Mouse (Mus musculus) MEL (cell line): ENCODE measurements around the gene Iqcd. TPM values are rescaled to one million over a fixed set of nuclear protein-coding genes. Genes with fewer than 3 reads are reported as not detected.
A peak's percentile ranks its signal among the peaks of the same experiment; 100 is the strongest.

Source experiments
- DNase-seq: peaks from one replicate; pipeline ENCODE4 v3.0.0; 2011; ENCODE audit warnings: low read depth, low spot score
- H3K27ac ChIP-seq: 2 replicates; pipeline ENCODE4 v1.5.1; 2012; ENCODE audit warnings: low read depth, mild to moderate bottlenecking, control low read depth, low read length, moderate library complexity; ENCODE audit not compliant: control insufficient read depth
- H3K27me3 ChIP-seq, 2 experiments: fragments of 150-350 bp in 1 of 2; sonication (generic) in 1 of 2; 2 replicates each; pipeline ENCODE4 v1.6.1; 2012; ENCODE audit warnings: low read length in 2 of 2, mild to moderate bottlenecking in 2 of 2, improper control_type of control experiment in 1 of 2, moderate library complexity in 1 of 2; ENCODE audit not compliant: insufficient read depth in 2 of 2, control insufficient read depth in 1 of 2
- H3K36me3 ChIP-seq, 2 experiments: 2 replicates each; pipeline ENCODE4 v1.6.1; 2012 to 2014; ENCODE audit warnings: low read length in 2 of 2, improper control_type of control experiment in 1 of 2, inconsistent platforms in 1 of 2, mild to moderate bottlenecking in 1 of 2; ENCODE audit not compliant: insufficient read depth in 2 of 2, control insufficient read depth in 1 of 2
- H3K4me1 ChIP-seq, 2 experiments: fragments of 150-350 bp in 1 of 2; sonication (generic) in 1 of 2; 2 replicates each; pipeline ENCODE4 v1.6.1; 2012; ENCODE audit warnings: low read length in 2 of 2, improper control_type of control experiment in 1 of 2, mild to moderate bottlenecking in 1 of 2; ENCODE audit not compliant: insufficient read depth in 2 of 2, control insufficient read depth in 1 of 2
- H3K4me3 ChIP-seq, 2 experiments: fragments of 150-350 bp in 1 of 2; sonication (generic) in 1 of 2; 2 replicates each; pipeline ENCODE4 v1.5.1; 2012; ENCODE audit warnings: low read depth in 2 of 2, low read length in 2 of 2, mild to moderate bottlenecking in 2 of 2, moderate library complexity in 2 of 2, control low read depth in 1 of 2, improper control_type of control experiment in 1 of 2; ENCODE audit not compliant: control insufficient read depth in 1 of 2, insufficient read depth in 1 of 2
- H3K79me2 ChIP-seq: 2 replicates; pipeline ENCODE4 v1.6.1; 2012; ENCODE audit warnings: mild to moderate bottlenecking, low read length, moderate library complexity; ENCODE audit not compliant: control insufficient read depth, poor library complexity, insufficient read depth
- H3K9ac ChIP-seq: 2 replicates; pipeline ENCODE4 v1.6.1; 2012; ENCODE audit warnings: low read depth, mild to moderate bottlenecking, control low read depth, low read length, moderate library complexity; ENCODE audit not compliant: control insufficient read depth, poor library complexity, severe bottlenecking
- H3K9me3 ChIP-seq: fragments of 150-350 bp; sonication (generic); replicated peaks from 2 replicates; pipeline ENCODE4 v1.6.1; 2012; ENCODE audit warnings: mild to moderate bottlenecking, low read length, improper control_type of control experiment, moderate library complexity; ENCODE audit not compliant: insufficient read depth
- BHLHE40 ChIP-seq: IDR thresholded peaks from 2 replicates; pipeline ENCODE4 v1.6.1; 2012; ENCODE audit warnings: low read depth, mild to moderate bottlenecking, inconsistent platforms, low read length, improper control_type of control experiment, borderline replicate concordance
- CHD1 ChIP-seq: IDR thresholded peaks from 2 replicates; pipeline ENCODE4 v1.6.1; 2012; ENCODE audit warnings: low read depth, mild to moderate bottlenecking, inconsistent platforms, low read length, improper control_type of control experiment
- CHD2 ChIP-seq: IDR thresholded peaks from 2 replicates; pipeline ENCODE4 v1.6.1; 2011; ENCODE audit warnings: low read length, improper control_type of control experiment
- CTCF ChIP-seq, 3 experiments: IDR thresholded peaks in 2 of 3; conservative IDR thresholded peaks in 1 of 3; 2 replicates each; pipeline ENCODE4 v1.5.1; 2011 to 2012; ENCODE audit warnings: low read length in 3 of 3, low read depth in 2 of 3, mild to moderate bottlenecking in 2 of 3, improper control_type of control experiment in 1 of 3, inconsistent platforms in 1 of 3, mixed read lengths in 1 of 3, moderate library complexity in 1 of 3; ENCODE audit not compliant: control insufficient read depth in 1 of 3, insufficient read depth in 1 of 3, poor library complexity in 1 of 3, severe bottlenecking in 1 of 3
- ELF1 ChIP-seq: IDR thresholded peaks from 2 replicates; pipeline ENCODE4 v1.6.1; 2014; ENCODE audit warnings: low read depth, mild to moderate bottlenecking, inconsistent platforms, low read length, improper control_type of control experiment, moderate library complexity
- ETS1 ChIP-seq: IDR thresholded peaks from 2 replicates; pipeline ENCODE4 v1.6.1; 2012; ENCODE audit warnings: low read depth, mild to moderate bottlenecking, inconsistent platforms, low read length, improper control_type of control experiment, moderate library complexity
- GATA1 ChIP-seq: IDR thresholded peaks from 2 replicates; pipeline ENCODE4 v1.6.1; 2011; ENCODE audit warnings: low read depth, low read length, improper control_type of control experiment
- HCFC1 ChIP-seq: IDR thresholded peaks from 2 replicates; pipeline ENCODE4 v1.6.1; 2012; ENCODE audit warnings: low read depth, mild to moderate bottlenecking, inconsistent platforms, low read length, improper control_type of control experiment, moderate library complexity
- JUND ChIP-seq: IDR thresholded peaks from 2 replicates; pipeline ENCODE4 v1.6.1; 2011; ENCODE audit warnings: low read depth, mild to moderate bottlenecking, improper control_type of control experiment, low read length
- KAT2A ChIP-seq: conservative IDR thresholded peaks from 2 replicates; pipeline ENCODE4 v1.6.1; 2012; ENCODE audit warnings: low read depth, low read length, improper control_type of control experiment, inconsistent platforms
- MAZ ChIP-seq: IDR thresholded peaks from 2 replicates; pipeline ENCODE4 v1.6.1; 2012; ENCODE audit warnings: low read depth, mild to moderate bottlenecking, inconsistent platforms, low read length, improper control_type of control experiment
- MEF2A ChIP-seq: IDR thresholded peaks from 2 replicates; pipeline ENCODE4 v1.6.1; 2014; ENCODE audit warnings: low read depth, mild to moderate bottlenecking, inconsistent platforms, low read length, improper control_type of control experiment; ENCODE audit not compliant: poor library complexity, insufficient replicate concordance, severe bottlenecking; ENCODE audit errors: extremely low read depth
- MXI1 ChIP-seq: IDR thresholded peaks from 2 replicates; pipeline ENCODE4 v1.6.1; 2011; ENCODE audit warnings: mild to moderate bottlenecking, low read depth, low read length, improper control_type of control experiment
- MYB ChIP-seq: IDR thresholded peaks from 2 replicates; pipeline ENCODE4 v1.6.1; 2011; ENCODE audit warnings: mild to moderate bottlenecking, low read depth, low read length, improper control_type of control experiment
- MYC ChIP-seq: IDR thresholded peaks from 2 replicates; pipeline ENCODE4 v1.6.1; 2011; ENCODE audit warnings: low read depth, mild to moderate bottlenecking, low read length, improper control_type of control experiment, moderate library complexity
- NRF1 ChIP-seq: IDR thresholded peaks from 2 replicates; pipeline ENCODE4 v1.6.1; 2014; ENCODE audit warnings: low read depth, mild to moderate bottlenecking, inconsistent platforms, low read length, improper control_type of control experiment, moderate library complexity; ENCODE audit not compliant: poor library complexity, insufficient read depth, severe bottlenecking
- POLR2A ChIP-seq, 2 experiments: IDR thresholded peaks; 2 replicates each; pipeline ENCODE4 v1.6.1; 2011 to 2012; ENCODE audit warnings: low read length in 2 of 2, mild to moderate bottlenecking in 2 of 2, control low read depth in 1 of 2, improper control_type of control experiment in 1 of 2, low read depth in 1 of 2, moderate library complexity in 1 of 2; ENCODE audit not compliant: control insufficient read depth in 1 of 2, insufficient read depth in 1 of 2, poor library complexity in 1 of 2
- POLR2AphosphoS2 ChIP-seq: IDR thresholded peaks from 2 replicates; pipeline ENCODE4 v1.6.1; 2011; ENCODE audit warnings: low read length, improper control_type of control experiment
- POLR2AphosphoS5 ChIP-seq: IDR thresholded peaks from 2 replicates; pipeline ENCODE4 v1.6.1; 2012; ENCODE audit warnings: low read depth, borderline replicate concordance, mild to moderate bottlenecking, inconsistent platforms, low read length, moderate library complexity, mixed read lengths
- RAD21 ChIP-seq: IDR thresholded peaks from 2 replicates; pipeline ENCODE4 v1.6.1; 2011; ENCODE audit warnings: mild to moderate bottlenecking, low read depth, low read length, improper control_type of control experiment
- SIN3A ChIP-seq: IDR thresholded peaks from 2 replicates; pipeline ENCODE4 v1.6.1; 2012; ENCODE audit warnings: low read length, improper control_type of control experiment, inconsistent platforms
- SMC3 ChIP-seq: IDR thresholded peaks from 2 replicates; pipeline ENCODE4 v1.6.1; 2011; ENCODE audit warnings: low read depth, low read length, improper control_type of control experiment
- TBP ChIP-seq: IDR thresholded peaks from 2 replicates; pipeline ENCODE4 v1.8.0; 2011; ENCODE audit warnings: low read depth, low read length, improper control_type of control experiment
- TCF12 ChIP-seq: IDR thresholded peaks from 2 replicates; pipeline ENCODE4 v1.6.1; 2014; ENCODE audit warnings: low read depth, mild to moderate bottlenecking, inconsistent platforms, low read length, improper control_type of control experiment, moderate library complexity
- UBTF ChIP-seq: IDR thresholded peaks from 2 replicates; pipeline ENCODE4 v1.6.1; 2012; ENCODE audit warnings: low read depth, mild to moderate bottlenecking, inconsistent platforms, low read length, improper control_type of control experiment, moderate library complexity, borderline replicate concordance; ENCODE audit not compliant: insufficient read depth
- USF2 ChIP-seq, 2 experiments: IDR thresholded peaks; 2 replicates each; pipeline ENCODE4 v1.6.1; 2011 to 2012; ENCODE audit warnings: improper control_type of control experiment in 2 of 2, low read length in 2 of 2, borderline replicate concordance in 1 of 2, inconsistent platforms in 1 of 2, low read depth in 1 of 2, mild to moderate bottlenecking in 1 of 2; ENCODE audit not compliant: insufficient read depth in 1 of 2
- ZC3H11A ChIP-seq: IDR thresholded peaks from 2 replicates; pipeline ENCODE4 v1.6.1; 2012; ENCODE audit warnings: low read depth, mild to moderate bottlenecking, inconsistent platforms, low read length, improper control_type of control experiment
- ZNF384 ChIP-seq: IDR thresholded peaks from 2 replicates; pipeline ENCODE4 v1.6.1; 2012; ENCODE audit warnings: low read depth, mild to moderate bottlenecking, inconsistent platforms, low read length, improper control_type of control experiment
- polyA plus RNA-seq, 2 experiments: library from polyadenylated mRNA; stranded (reverse) in 1 of 2; unstranded in 1 of 2; fragments of >175 nt in 1 of 2; fragments of >200 nt in 1 of 2; gene quantifications; 2 replicates each; pipeline versions ENCODE4 v1.2.1 to v1.2.4; 2012; ENCODE audit warnings: low replicate concordance in 2 of 2, low read depth in 1 of 2; ENCODE audit not compliant: insufficient read length in 2 of 2, insufficient read depth in 1 of 2, missing spikeins in 1 of 2
- total RNA-seq: library from RNA; depleted of rRNA; stranded (reverse); fragments of 300-350 nt; gene quantifications from 2 replicates; pipeline ENCODE4 v1.2.3, GENCODE M21; 2012

The Iqcd gene
- total and polyA plus RNA-seq, 3 experiments, result 1.1 to 2.2 TPM; not detected in 1

DNA sequence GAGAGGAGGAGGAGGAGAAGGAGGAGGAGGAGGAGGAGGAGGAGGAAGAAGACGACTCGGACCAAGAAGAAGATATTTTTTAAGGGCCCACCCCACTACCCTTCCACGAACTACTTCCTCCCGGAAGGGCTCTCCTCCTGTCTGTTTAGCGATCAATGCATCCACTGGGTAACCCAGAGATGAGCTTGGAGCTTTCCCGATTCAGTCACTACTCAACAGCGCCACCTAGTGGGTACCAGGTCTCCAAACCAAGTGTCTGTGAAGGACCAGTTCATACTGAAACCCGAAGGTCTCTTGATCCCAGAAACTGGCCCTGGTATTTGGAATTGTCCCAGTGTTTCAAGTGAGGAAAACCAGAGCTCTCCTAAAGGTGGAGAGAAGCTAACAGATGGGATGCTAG lies 16.9 kb downstream of the Iqcd start:
- H3K4me3 ChIP-seq, result peak overlapping the region; percentile 63 to 66
- DNase-seq, result peak; percentile 95
- H3K27me3 ChIP-seq, result no peaks in the 10 kb centered on the region
- TF ChIP-seq MYC, result peak; percentile 63; the same call in 1 of the 2 replicates
- peak; percentile 33; the same call in 1 of the 2 replicates for TF ChIP-seq BHLHE40
- TF ChIP-seq UBTF, result no peak
- TF ChIP-seq JUND, result 0 out of 2 replicates have a peak, but pooled peaks have one; percentile 20
- TF ChIP-seq ZC3H11A, result peak; percentile 65
- TF ChIP-seq ELF1, result peak; percentile 61; the same call in 1 of the 2 replicates
- peak; percentile 68 for TF ChIP-seq SIN3A
- peak; percentile 71; the same call in 1 of the 2 replicates for TF ChIP-seq MAZ
- no peak for TF ChIP-seq ZNF384
- TF ChIP-seq POLR2A (IDR thresholded peaks at IDR 0.05; ENCODE audit: control insufficient read depth in 1 of 2, insufficient read depth in 1 of 2, low read depth in 1 of 2, low read length in 2 of 2, poor library complexity in 1 of 2), result 0 out of 4 replicates have a peak, but pooled peaks of 1 of the 2 experiments have one; percentile 25
- 0 out of 2 replicates have a peak, but pooled peaks have one; percentile 44 for TF ChIP-seq TBP
- TF ChIP-seq KAT2A, result no peak
- peak; percentile 85 for TF ChIP-seq RAD21
- no peak for TF ChIP-seq CHD2
- peak; percentile 51; the same call in 1 of the 2 replicates for TF ChIP-seq HCFC1
- TF ChIP-seq SMC3, result peak; percentile 84
- no peak for TF ChIP-seq POLR2AphosphoS5
- TF ChIP-seq CTCF (IDR thresholded peaks at IDR 0.05 in 2 of 3, conservative IDR thresholded peaks at IDR 0.05 in 1 of 3; ENCODE audit: control insufficient read depth in 1 of 3, insufficient read depth in 1 of 3, low read depth in 2 of 3, low read length in 3 of 3, poor library complexity in 1 of 3, severe bottlenecking in 1 of 3), result peak; percentile 87 to 98 (median 92)
- no peak overlapping the region for H3K27ac ChIP-seq
- no peaks in the 10 kb centered on the region for H3K9me3 ChIP-seq
- H3K4me1 ChIP-seq, result peaks cover 2 to 4% of the 10 kb centered on the region in 2 experiments; a peak in 2 of 4 replicates
- no peak overlapping the region for H3K9ac ChIP-seq
- H3K79me2 ChIP-seq, result no peaks in the 10 kb centered on the region
- H3K36me3 ChIP-seq, result no peaks in the 10 kb centered on the region

DNA sequence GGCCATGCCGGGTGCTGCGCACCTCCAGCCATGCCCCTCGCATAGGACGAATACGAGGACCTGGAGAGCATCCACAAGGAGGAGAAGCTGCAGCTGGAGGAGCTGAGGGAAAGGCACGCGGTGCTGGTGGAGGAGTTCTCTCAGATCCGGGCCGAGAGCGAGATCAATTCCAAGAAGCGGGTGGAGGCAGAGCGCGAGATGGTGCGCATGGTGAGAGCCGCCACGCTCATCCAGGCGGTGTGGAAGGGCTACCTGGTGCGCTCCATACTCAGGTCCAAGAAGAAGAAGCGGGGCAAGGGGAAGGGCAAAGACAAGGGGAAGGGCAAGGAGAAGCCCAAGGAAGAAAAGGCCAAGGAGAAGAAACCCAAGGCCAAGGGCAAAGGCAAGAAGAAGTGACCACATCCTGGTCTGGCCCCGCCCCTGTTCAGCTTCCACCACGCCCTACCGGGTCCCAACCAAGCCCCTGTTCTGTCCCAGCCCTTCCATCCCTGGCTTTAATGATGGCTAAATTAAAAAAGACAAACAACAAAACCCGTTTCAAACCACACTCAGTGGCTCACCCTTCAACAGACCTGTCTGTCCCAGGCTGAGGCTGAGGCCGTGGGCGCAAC lies 17.9 kb downstream of the Iqcd start:
- H3K9ac ChIP-seq, result no peak overlapping the region
- H3K27me3 ChIP-seq, result no peaks in the 10 kb centered on the region
- no peak for DNase-seq
- TF ChIP-seq HCFC1 (no peak), GATA1 (no peak), MXI1 (no peak), TBP (no peak), TCF12 (no peak), MAZ (no peak), CTCF (IDR thresholded peaks at IDR 0.05 in 2 of 3, conservative IDR thresholded peaks at IDR 0.05 in 1 of 3; ENCODE audit: control insufficient read depth in 1 of 3, insufficient read depth in 1 of 3, low read depth in 2 of 3, low read length in 3 of 3, poor library complexity in 1 of 3, severe bottlenecking in 1 of 3) (no peak), CHD2 (no peak), JUND (no peak), NRF1 (no peak), POLR2AphosphoS2 (no peak), MEF2A (no peak), USF2 (IDR thresholded peaks at IDR 0.05; ENCODE audit: borderline replicate concordance in 1 of 2, insufficient read depth in 1 of 2, low read depth in 1 of 2, low read length in 2 of 2) (no peak), MYB (no peak), CHD1 (no peak), UBTF (no peak), POLR2AphosphoS5 (no peak), ZC3H11A (no peak), SIN3A (no peak), ETS1 (no peak)
- H3K27ac ChIP-seq, result no peak overlapping the region
- H3K4me1 ChIP-seq, result peaks cover 2 to 9% of the 10 kb centered on the region in 2 experiments; a peak in 2 of 4 replicates
- no peaks in the 10 kb centered on the region for H3K36me3 ChIP-seq
- H3K4me3 ChIP-seq, result no peak overlapping the region
- no peaks in the 10 kb centered on the region for H3K9me3 ChIP-seq
- peaks cover 6% of the 10 kb centered on the region for H3K79me2 ChIP-seq
